Mouse (Mus musculus): ENCODE measurements around the gene Cyp2d12. TPM values are rescaled to one million over a fixed set of nuclear protein-coding genes. Genes with fewer than 3 reads are reported as not detected.
"Not testable (repeated sequence)": the region's sequence is repeated elsewhere in the genome, so short reads cannot be mapped to it uniquely, and the experiment has no call there.

Gene Cyp2d12
- not detected for total RNA-seq (2021)
- long read RNA-seq, experiment 1, result 0 reads
- long read RNA-seq, experiment 2, result 0 reads

GRCm38 (mm10) chr15:82554531-82555230 is at the start of gene Cyp2d12:
Cyp2d12 (plus strand) TSS chr15:82555072.
- DNase-seq (ENCODE audit: low spot score in 2 of 2), result no peak

DNA sequence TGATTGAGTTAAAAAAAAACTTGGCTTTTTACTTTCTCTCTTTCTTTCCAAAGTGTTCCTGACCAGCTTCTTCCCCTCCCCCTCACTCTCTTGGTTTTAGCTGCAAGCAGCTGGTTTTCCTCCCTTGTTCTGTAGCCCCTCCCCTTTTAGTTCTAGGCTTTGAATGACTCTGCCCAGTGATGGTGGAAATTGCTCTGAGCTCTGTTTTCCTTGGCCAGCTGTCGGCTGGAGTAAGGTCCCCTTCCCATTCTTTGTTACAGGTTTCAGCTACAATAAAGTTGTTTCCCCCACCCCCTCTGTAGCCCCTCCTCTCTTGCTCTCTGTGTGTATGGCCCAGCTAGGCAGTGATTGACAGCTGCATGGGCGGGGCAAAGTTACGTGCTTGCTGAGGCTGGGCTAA is 47.9 kb upstream of the Cyp2d12 start:
- DNase-seq (ENCODE audit: low spot score in 2 of 2), result no peak

- DNase-seq (ENCODE audit: low spot score in 2 of 2), result not testable (repeated sequence)
Measured at GRCm38 (mm10) chr15:82507740-82508139, 47.1 kb upstream of the Cyp2d12 start.

DNA sequence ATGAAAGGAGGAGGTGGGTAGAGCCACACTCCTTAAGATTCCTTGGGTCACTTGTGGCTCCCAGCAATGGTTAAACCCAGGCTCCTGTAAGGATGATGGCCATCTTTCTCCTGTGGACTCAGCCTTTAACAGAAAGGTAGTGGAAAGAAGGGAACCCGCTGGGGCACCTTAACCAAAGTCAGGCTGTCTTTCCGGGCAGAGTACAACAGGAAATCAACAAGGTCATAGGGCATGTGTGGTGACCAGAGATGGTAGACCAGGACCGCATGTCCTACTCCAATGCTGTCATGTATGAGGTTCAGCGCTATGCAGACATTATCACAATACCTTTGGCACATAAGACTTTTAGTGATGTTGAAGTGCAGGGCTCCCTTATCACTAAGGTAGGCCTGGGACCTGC is 45.4 kb upstream of the Cyp2d12 start:
- DNase-seq (ENCODE audit: low spot score in 2 of 2), result not testable (repeated sequence)

DNA sequence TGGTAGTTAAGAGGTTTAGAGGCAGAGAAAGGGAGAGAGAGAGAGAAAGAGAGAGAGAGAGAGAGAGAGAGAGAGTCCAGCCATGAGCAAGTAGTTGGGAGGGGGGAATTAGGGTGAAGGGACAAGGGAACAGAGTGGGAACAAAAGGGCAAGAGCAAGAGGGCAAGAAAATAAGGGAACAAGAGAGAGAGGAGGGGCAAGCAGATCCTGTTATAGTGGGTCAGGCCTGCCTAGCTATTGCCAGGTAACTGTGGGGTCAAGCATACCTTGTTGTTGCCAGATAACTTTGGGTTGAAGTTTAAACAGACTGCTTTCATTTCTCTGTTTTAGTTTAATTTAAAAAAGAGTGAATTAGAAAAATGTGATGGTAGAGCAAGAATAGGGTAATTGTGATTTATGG is 44.4 kb upstream of the Cyp2d12 start:
- not testable (repeated sequence) for DNase-seq (ENCODE audit: low spot score in 2 of 2)

GRCm38 (mm10) chr15:82512111-82512510 is 42.8 kb upstream of the Cyp2d12 start:
- DNase-seq (ENCODE audit: low spot score in 2 of 2), result not testable (repeated sequence)

GRCm38 (mm10) chr15:82516174-82516573 is 38.7 kb upstream of the Cyp2d12 start:
- not testable (repeated sequence) for DNase-seq (ENCODE audit: low spot score in 2 of 2)

- DNase-seq (ENCODE audit: low spot score in 2 of 2), result not testable (repeated sequence)
Measured at GRCm38 (mm10) chr15:82527371-82527770, 27.5 kb upstream of the Cyp2d12 start.

DNA sequence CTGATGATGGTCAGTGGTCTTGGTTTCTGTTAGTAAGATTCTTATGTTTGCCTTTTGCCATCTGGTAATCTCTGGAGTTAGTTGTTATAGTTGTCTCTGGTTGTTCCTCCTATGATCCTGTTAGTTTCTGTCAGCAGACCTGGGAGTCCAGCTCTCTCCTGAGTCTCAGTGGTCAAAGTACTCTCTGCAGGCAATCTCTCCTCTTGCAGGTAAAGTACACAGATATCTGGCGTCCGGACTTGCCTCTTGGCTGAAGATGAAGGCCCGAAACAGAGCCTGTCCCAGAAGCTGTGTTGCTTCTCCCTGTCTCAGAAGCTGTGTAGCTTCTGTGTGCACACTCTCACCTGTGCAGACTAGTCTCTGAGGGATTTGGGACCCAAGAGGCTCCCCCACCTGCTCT is 22.2 kb upstream of the Cyp2d12 start:
- DNase-seq (ENCODE audit: low spot score in 2 of 2), result not testable (repeated sequence)

DNA sequence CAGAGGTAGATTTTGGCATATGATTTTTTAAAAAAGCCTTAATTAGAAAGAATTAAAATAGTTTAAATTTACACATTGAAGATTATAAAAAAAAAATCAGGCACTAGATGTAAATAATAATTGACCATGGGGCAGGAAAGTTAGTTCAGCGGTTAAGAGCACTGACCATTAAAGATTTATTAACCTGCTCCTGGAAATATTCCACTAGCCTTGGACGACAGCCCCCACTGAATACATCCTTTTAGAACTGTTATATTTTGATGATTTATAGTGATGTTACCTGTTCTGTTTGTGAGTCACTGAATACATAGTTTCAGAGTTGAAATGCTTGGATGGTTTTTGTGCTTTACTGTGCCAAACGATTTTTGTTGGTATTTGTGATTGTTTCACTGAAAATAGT is 11.9 kb upstream of the Cyp2d12 start:
- not testable (repeated sequence) for DNase-seq (ENCODE audit: low spot score in 2 of 2)

DNA sequence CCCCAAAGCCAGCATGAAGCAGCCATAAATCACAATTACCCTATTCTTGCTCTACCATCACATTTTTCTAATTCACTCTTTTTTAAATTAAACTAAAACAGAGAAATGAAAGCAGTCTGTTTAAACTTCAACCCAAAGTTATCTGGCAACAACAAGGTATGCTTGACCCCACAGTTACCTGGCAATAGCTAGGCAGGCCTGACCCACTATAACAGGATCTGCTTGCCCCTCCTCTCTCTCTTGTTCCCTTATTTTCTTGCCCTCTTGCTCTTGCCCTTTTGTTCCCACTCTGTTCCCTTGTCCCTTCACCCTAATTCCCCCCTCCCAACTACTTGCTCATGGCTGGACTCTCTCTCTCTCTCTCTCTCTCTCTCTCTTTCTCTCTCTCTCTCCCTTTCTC is 10.3 kb upstream of the Cyp2d12 start:
- DNase-seq (ENCODE audit: low spot score in 2 of 2), result not testable (repeated sequence)

DNA sequence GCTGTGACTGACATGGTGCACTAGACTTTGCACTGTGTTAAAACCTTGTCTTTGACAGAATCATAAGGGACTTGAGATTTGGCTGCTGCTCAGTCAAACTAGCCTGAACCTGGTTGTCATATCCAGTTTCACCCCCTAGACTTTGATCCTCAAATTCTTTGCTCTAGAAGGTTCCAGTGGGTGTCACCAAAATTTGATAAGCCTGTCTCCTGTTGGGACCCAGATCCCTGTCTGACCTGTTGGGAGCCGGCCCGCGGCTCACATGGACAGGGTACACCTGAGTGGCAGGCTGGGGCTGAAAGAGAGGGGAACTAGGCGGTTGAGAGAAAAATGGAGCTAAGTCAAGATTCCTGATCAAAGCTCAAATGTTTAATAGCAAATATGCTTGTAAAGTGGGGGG is 7.1 kb upstream of the Cyp2d12 start:
- not testable (repeated sequence) for DNase-seq (ENCODE audit: low spot score in 2 of 2)

GRCm38 (mm10) chr15:82553211-82553610 is 1.7 kb upstream of the Cyp2d12 start:
- DNase-seq (ENCODE audit: low spot score in 2 of 2), result not testable (repeated sequence)

DNA sequence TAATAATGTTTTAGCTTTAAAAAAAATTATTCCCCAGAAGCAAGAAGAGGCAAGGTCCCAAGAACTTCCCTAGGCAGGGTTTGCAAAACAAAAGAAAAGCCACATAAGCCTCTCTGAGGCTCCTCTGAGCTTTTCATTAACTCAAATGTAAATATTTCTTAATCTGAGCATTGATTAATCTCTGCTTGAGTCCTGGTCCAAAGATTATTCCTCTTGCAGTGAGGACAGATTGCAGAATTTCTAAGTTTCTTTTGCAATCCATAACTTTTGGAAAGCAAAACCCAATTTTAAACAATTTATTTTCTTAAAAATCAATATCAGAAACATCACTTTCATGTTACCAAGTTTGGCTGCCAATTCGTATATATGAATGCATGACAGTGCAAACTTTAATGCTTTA is 18.0 kb downstream of the Cyp2d12 start:
- no peak for DNase-seq (ENCODE audit: low spot score in 2 of 2)

DNA sequence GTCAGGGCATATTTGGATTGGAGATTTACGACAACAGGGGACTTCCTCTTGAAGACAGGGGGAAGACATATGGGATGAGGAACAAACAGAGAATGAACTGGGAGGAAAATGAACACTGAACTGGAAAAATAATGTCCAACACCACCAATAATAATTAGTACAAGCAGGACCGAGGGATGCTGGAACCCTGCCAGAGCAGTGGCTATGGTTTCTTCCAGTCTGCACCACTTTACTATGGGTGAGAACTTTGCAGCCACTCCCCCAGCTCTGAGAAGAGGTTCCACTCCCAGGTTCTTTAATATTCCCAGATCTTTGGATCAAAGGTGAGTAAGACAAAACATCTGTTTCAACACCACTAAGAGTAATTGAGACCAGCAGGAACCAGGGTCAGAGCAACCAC is 24.2 kb downstream of the Cyp2d12 start:
- no peak for DNase-seq (ENCODE audit: low spot score in 2 of 2)

DNA sequence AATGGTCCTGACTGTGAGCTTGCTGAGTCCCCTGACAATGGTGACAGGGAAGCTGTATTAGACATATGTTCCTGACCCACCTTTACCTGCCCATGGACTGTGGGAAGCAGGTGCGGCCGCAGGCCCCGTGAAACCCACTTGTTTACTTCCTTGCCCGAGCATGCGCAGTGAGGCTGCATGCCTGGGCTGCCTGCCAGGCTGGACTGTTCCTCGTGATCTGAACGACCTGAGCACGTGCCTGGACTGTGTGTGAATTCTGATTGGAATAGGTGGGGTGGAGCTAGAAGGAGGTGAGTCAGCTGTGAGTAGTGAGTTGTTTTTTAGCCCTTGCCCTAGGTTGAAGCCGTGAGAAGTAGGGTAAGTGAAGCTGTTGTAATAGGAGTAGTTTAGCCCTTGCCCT is 27.7 kb downstream of the Cyp2d12 start:
- no peak for DNase-seq (ENCODE audit: low spot score in 2 of 2)

Small RNA genes lying within 50 kb of the gene (microRNA-seq; reads per million reads assigned to microRNA genes)
- 0 reads per million in 2 experiments for gene Gm27924
- gene Gm28023, result 0 reads per million in 2 experiments

Other genes starting within 250 kb of the Cyp2d12 start
- 10 to 100 TPM; 38.2 to 39.3 TPM for gene Naga, start 216.1 kb upstream of the Cyp2d12 start, total RNA-seq (2021)
- under 1 TPM; 0.39 to 0.45 TPM for gene Pheta2, start 216.1 kb upstream of the Cyp2d12 start, total RNA-seq (2021)
- 100 to 1,000 TPM; 147 to 152 TPM for gene Smdt1, start 216.1 kb upstream of the Cyp2d12 start, total RNA-seq (2021)
- 100 to 1,000 TPM; 203 to 221 TPM for gene Ndufa6, start 200.8 kb upstream of the Cyp2d12 start, total RNA-seq (2021)
- gene Cyp2d22, start 174.8 kb upstream of the Cyp2d12 start, total RNA-seq (2021), result 10 to 100 TPM; 33.5 to 33.9 TPM
- gene Cyp2d11, start 161.1 kb upstream of the Cyp2d12 start, total RNA-seq (2021), result not detected
- not detected for gene Cyp2d10, start 147.9 kb upstream of the Cyp2d12 start, total RNA-seq (2021)
- gene Cyp2d9, start 121.6 kb upstream of the Cyp2d12 start, total RNA-seq (2021), result not detected
- not detected for gene Cyp2d34, start 65.9 kb downstream of the Cyp2d12 start, total RNA-seq (2021)
- gene Cyp2d40, start 209.1 kb downstream of the Cyp2d12 start, total RNA-seq (2021), result not detected
- not detected for gene Cyp2d26, start 239.2 kb downstream of the Cyp2d12 start, total RNA-seq (2021)